Mouse (Mus musculus) lung, postnatal 0 days (tissue): ENCODE data around the gene Hoxa5. TPM values are rescaled to one million over a fixed set of nuclear protein-coding genes. Genes with fewer than 3 reads are reported as not detected.

Experiments
- ATAC-seq: fragments of 200-750 bp; cut with Nextera tagmentation; 2 replicates; pipeline ENCODE4 v1.8.0; 2017; ENCODE audit warnings: moderate library complexity
- DNase-seq: peaks from one replicate; pipeline ENCODE4 v3.0.0-alpha.2; 2016; ENCODE audit warnings: low spot score
- H3K27ac ChIP-seq: fragments of 300-500 bp; sonication (generic); 2 replicates; pipeline ENCODE4 v1.5.1; 2014; ENCODE audit warnings: antibody characterized with exemption, mild to moderate bottlenecking, low read length, mixed read lengths
- H3K27me3 ChIP-seq: fragments of 300-500 bp; sonication (generic); replicated peaks from 2 replicates; pipeline ENCODE4 v1.6.1; 2014; ENCODE audit warnings: low read length, mixed read lengths; ENCODE audit not compliant: insufficient read depth
- H3K36me3 ChIP-seq: fragments of 300-500 bp; sonication (generic); 2 replicates; pipeline ENCODE4 v1.6.1; 2014; ENCODE audit warnings: low read length, mixed read lengths; ENCODE audit not compliant: insufficient read depth
- H3K4me1 ChIP-seq: fragments of 300-500 bp; sonication (generic); 2 replicates; pipeline ENCODE4 v1.6.1; 2014; ENCODE audit warnings: antibody characterized with exemption, low read depth, low read length, mixed read lengths; ENCODE audit not compliant: insufficient read depth
- H3K4me2 ChIP-seq: fragments of 300-500 bp; sonication (generic); replicated peaks from 2 replicates; pipeline ENCODE4 v1.6.1; 2014; ENCODE audit warnings: low read depth, mild to moderate bottlenecking, low read length, moderate library complexity, mixed read lengths
- H3K4me3 ChIP-seq: fragments of 300-500 bp; sonication (generic); 2 replicates; pipeline ENCODE4 v1.5.1; 2014; ENCODE audit warnings: low read depth, low read length
- H3K9ac ChIP-seq: fragments of 300-500 bp; sonication (generic); replicated peaks from 2 replicates; pipeline ENCODE4 v1.6.1; 2014; ENCODE audit warnings: low read depth, mild to moderate bottlenecking
- H3K9me3 ChIP-seq: fragments of 300-500 bp; sonication (generic); 2 replicates; pipeline ENCODE4 v1.6.1; 2016; ENCODE audit warnings: low read length, mixed read lengths
- CTCF ChIP-seq: IDR thresholded peaks from 2 replicates; pipeline ENCODE4 v1.5.1; 2016; ENCODE audit warnings: antibody characterized with exemption, mild to moderate bottlenecking
- EP300 ChIP-seq: IDR thresholded peaks from 2 replicates; pipeline ENCODE4 v1.6.1; 2016; ENCODE audit warnings: antibody characterized with exemption, mild to moderate bottlenecking, control low read depth
- WGBS: fragments of 180-500 bp; shearing (Covaris S2); extraction: QIAGEN DNeasy Blood & Tissue Kit; methylation state at CpG from one replicate; pipeline ENCODE4 v1.1.7; 2014; 5-methylcytosine and 5-hydroxymethylcytosine counted together
- polyA plus RNA-seq: library from polyadenylated mRNA; unstranded; fragments of >200 nt; fragmentation: Nextera tagmentation; extraction: Ambion mirVana; gene quantifications from 2 replicates; pipeline ENCODE4 v1.2.1, GENCODE M21; 2015

The Hoxa5 gene
- polyA plus RNA-seq, 1 experiment from 2014 or later, result 40.3 TPM

GRCm38 (mm10) chr6:52221993-52222685 is 17.8 kb upstream of the Hoxa5 start:
- Histone ChIP-seq H3K9ac (no peak overlapping the region), H3K27ac (no peak overlapping the region), H3K4me3 (peak overlapping the region; percentile 52; the same call in 1 of the 2 replicates), H3K9me3 (no peaks in the 10 kb centered on the region), H3K36me3 (no peaks in the 10 kb centered on the region), H3K4me2 (peak overlapping the region; percentile 85), H3K4me1 (peaks cover 5% of the 10 kb centered on the region; the same call in 1 of the 2 replicates), H3K27me3 (peaks cover 91% of the 10 kb centered on the region)
- whole genome bisulfite sequencing, result 37% methylated on average over 21 of the region's 21 CpGs
- ATAC-seq, result 0 out of 2 replicates have a peak, but pooled peaks have one; percentile 6
- TF ChIP-seq CTCF, result no peak
- TF ChIP-seq EP300, result no peak
- no peak for DNase-seq

GRCm38 (mm10) chr6:52221337-52221992 is 17.1 kb upstream of the Hoxa5 start, which contains the start of gene Hoxa7:
Gene Hoxa7, minus strand, starts transcription at chr6:52221854.
- 2% methylated on average over 46 of the region's 46 CpGs for WGBS
- H3K9ac ChIP-seq, result peak within 1 kb of the TSS; percentile 47; the same call in 1 of the 2 replicates

GRCm38 (mm10) chr6:52220865-52221310 is 16.5 kb upstream of the Hoxa5 start:
- Histone ChIP-seq H3K9me3 (no peaks in the 10 kb centered on the region), H3K4me3 (peak overlapping the region; percentile 52), H3K4me2 (peak overlapping the region; percentile 85), H3K27ac (no peak overlapping the region), H3K27me3 (peaks cover 90% of the 10 kb centered on the region), H3K36me3 (no peaks in the 10 kb centered on the region), H3K4me1 (peaks cover 10% of the 10 kb centered on the region), H3K9ac (no peak overlapping the region)
- TF ChIP-seq CTCF (no peak), EP300 (no peak)
- ATAC-seq (no peak), DNase-seq (no peak)
- 31% methylated on average over 12 of the region's 12 CpGs for WGBS

More at GRCm38 (mm10) chr6:52221337-52221992, 17.1 kb upstream of the Hoxa5 start, which contains the start of gene Hoxa7:
- DNase-seq (peak; percentile 89), ATAC-seq (peak; percentile 80)
- no peak for TF ChIP-seq EP300
- TF ChIP-seq CTCF, result peak; percentile 97
- Histone ChIP-seq H3K9me3 (no peaks in the 10 kb centered on the region), H3K27ac (no peak within 1 kb of the TSS), H3K27me3 (peaks cover 90% of the 10 kb centered on the region), H3K4me1 (peaks cover 10% of the 10 kb centered on the region), H3K36me3 (no peaks in the 10 kb centered on the region), H3K4me2 (peak within 1 kb of the TSS; percentile 85), H3K4me3 (peak within 1 kb of the TSS; percentile 52)

GRCm38 (mm10) chr6:52220003-52220864 is 15.8 kb upstream of the Hoxa5 start:
- Histone ChIP-seq H3K4me2 (no peak overlapping the region), H3K9me3 (no peaks in the 10 kb centered on the region), H3K4me3 (no peak overlapping the region), H3K27me3 (peaks cover 90% of the 10 kb centered on the region), H3K9ac (no peak overlapping the region), H3K4me1 (peaks cover 10% of the 10 kb centered on the region), H3K27ac (no peak overlapping the region), H3K36me3 (no peaks in the 10 kb centered on the region)
- no peak for DNase-seq
- ATAC-seq, result no peak
- TF ChIP-seq EP300, result no peak
- TF ChIP-seq CTCF, result no peak
- 52% methylated on average over 32 of the region's 32 CpGs for WGBS

- ATAC-seq (no peak), DNase-seq (no peak)
- H3K4me1 ChIP-seq, result peaks cover 10% of the 10 kb centered on the region
- H3K27ac ChIP-seq, result no peak overlapping the region
- H3K9me3 ChIP-seq, result no peaks in the 10 kb centered on the region
- WGBS, result 62% methylated on average over 9 of the region's 9 CpGs
- H3K9ac ChIP-seq, result no peak overlapping the region
- H3K36me3 ChIP-seq, result no peaks in the 10 kb centered on the region
- no peak overlapping the region for H3K4me3 ChIP-seq
- H3K4me2 ChIP-seq, result no peak overlapping the region
- peaks cover 90% of the 10 kb centered on the region for H3K27me3 ChIP-seq
- no peak for TF ChIP-seq EP300
- TF ChIP-seq CTCF, result no peak
Measured at GRCm38 (mm10) chr6:52219234-52219942, 15.0 kb upstream of the Hoxa5 start.
